Mouse (Mus musculus): ENCODE measurements around the gene 1700024P04Rik. TPM values are rescaled to one million over a fixed set of nuclear protein-coding genes. Genes with fewer than 3 reads are reported as not detected.

The 1700024P04Rik gene
- not detected in 2 replicates for polyA plus RNA-seq (2015; fragmentation: Nextera tagmentation; extraction: Ambion mirVana)

GRCm38 (mm10) chr13:98984465-98984864, at the start of gene 1700024P04Rik:
Gene 1700024P04Rik, minus strand, starts transcription at chr13:98984565.
- no peak within 1 kb of the TSS for H3K27ac ChIP-seq
- no peak within 1 kb of the TSS for H3K4me3 ChIP-seq (replicated peaks)
- H3K4me2 ChIP-seq (replicated peaks), result no peak within 1 kb of the TSS
- no peaks in the 10 kb centered on the region for H3K4me1 ChIP-seq (replicated peaks)
- H3K9ac ChIP-seq (replicated peaks), result no peak within 1 kb of the TSS
- H3K36me3 ChIP-seq, result no peaks in the 10 kb centered on the region
- no peaks in the 10 kb centered on the region for H3K9me3 ChIP-seq
- no peaks in the 10 kb centered on the region for H3K27me3 ChIP-seq
- WGBS, result 80% methylated on average over 2 of the region's 2 CpGs
- no peak for ATAC-seq

GRCm38 (mm10) chr13:99031223-99032216, 47.2 kb upstream of the 1700024P04Rik start:
- WGBS, result 25% methylated on average over 11 of the region's 11 CpGs
- H3K4me1 ChIP-seq (replicated peaks), result peaks cover 35% of the 10 kb centered on the region

GRCm38 (mm10) chr13:99030579-99031200, 46.3 kb upstream of the 1700024P04Rik start:
- Histone ChIP-seq H3K4me1 (replicated peaks) (peaks cover 35% of the 10 kb centered on the region), H3K9ac (replicated peaks) (no peak overlapping the region), H3K27me3 (peaks cover 9% of the 10 kb centered on the region), H3K4me3 (replicated peaks) (no peak overlapping the region), H3K9me3 (no peaks in the 10 kb centered on the region), H3K36me3 (no peaks in the 10 kb centered on the region), H3K4me2 (replicated peaks) (peak overlapping the region; percentile 21), H3K27ac (peak overlapping the region; percentile 76)
- ATAC-seq, result no peak
- 23% methylated on average over 15 of the region's 15 CpGs for WGBS

More at GRCm38 (mm10) chr13:99031223-99032216, 47.2 kb upstream of the 1700024P04Rik start:
- ATAC-seq, result peak; percentile 73
- peaks cover 9% of the 10 kb centered on the region for H3K27me3 ChIP-seq
- no peaks in the 10 kb centered on the region for H3K36me3 ChIP-seq
- H3K4me3 ChIP-seq (replicated peaks), result no peak overlapping the region
- H3K27ac ChIP-seq, result peak overlapping the region; percentile 76
- H3K4me2 ChIP-seq (replicated peaks), result peak overlapping the region; percentile 21
- H3K9ac ChIP-seq (replicated peaks), result no peak overlapping the region
- H3K9me3 ChIP-seq, result no peaks in the 10 kb centered on the region

GRCm38 (mm10) chr13:99025268-99025667, 40.9 kb upstream of the 1700024P04Rik start:
- no peak for ATAC-seq
- 77% methylated on average over 5 of the region's 5 CpGs for WGBS

GRCm38 (mm10) chr13:99022036-99022435, 37.7 kb upstream of the 1700024P04Rik start:
- H3K36me3 ChIP-seq, result no peaks in the 10 kb centered on the region
- H3K27me3 ChIP-seq, result 0 out of 2 replicates have a peak, but pooled peaks cover 2% of the 10 kb centered on the region
- H3K27ac ChIP-seq, result peak overlapping the region; percentile 60; the same call in 1 of the 2 replicates
- H3K4me2 ChIP-seq (replicated peaks), result no peak overlapping the region
- no peaks in the 10 kb centered on the region for H3K9me3 ChIP-seq
- H3K4me3 ChIP-seq (replicated peaks), result no peak overlapping the region
- WGBS, result 72% methylated on average over 7 of the region's 7 CpGs
- no peak overlapping the region for H3K9ac ChIP-seq (replicated peaks)
- ATAC-seq, result no peak
- H3K4me1 ChIP-seq (replicated peaks), result peaks cover 15% of the 10 kb centered on the region

More at GRCm38 (mm10) chr13:99025268-99025667, 40.9 kb upstream of the 1700024P04Rik start:
- Histone ChIP-seq H3K9ac (replicated peaks) (no peak overlapping the region), H3K27ac (no peak overlapping the region), H3K4me2 (replicated peaks) (no peak overlapping the region), H3K4me1 (replicated peaks) (peaks cover 27% of the 10 kb centered on the region), H3K4me3 (replicated peaks) (no peak overlapping the region), H3K36me3 (no peaks in the 10 kb centered on the region), H3K27me3 (peaks cover 6% of the 10 kb centered on the region; the same call in 1 of the 2 replicates), H3K9me3 (no peaks in the 10 kb centered on the region)

- Histone ChIP-seq H3K27ac (no peak overlapping the region), H3K36me3 (no peaks in the 10 kb centered on the region), H3K27me3 (0 out of 2 replicates have a peak, but pooled peaks cover 2% of the 10 kb centered on the region), H3K9ac (replicated peaks) (no peak overlapping the region), H3K4me1 (replicated peaks) (peaks cover 15% of the 10 kb centered on the region), H3K4me2 (replicated peaks) (no peak overlapping the region), H3K4me3 (replicated peaks) (no peak overlapping the region), H3K9me3 (no peaks in the 10 kb centered on the region)
- ATAC-seq, result no peak
- WGBS, result 73% methylated on average over 6 of the region's 6 CpGs
Observed at GRCm38 (mm10) chr13:99021181-99021580, 36.8 kb upstream of the 1700024P04Rik start.

- Histone ChIP-seq H3K27me3 (0 out of 2 replicates have a peak, but pooled peaks cover 2% of the 10 kb centered on the region), H3K9ac (replicated peaks) (no peak overlapping the region), H3K9me3 (no peaks in the 10 kb centered on the region), H3K4me2 (replicated peaks) (no peak overlapping the region), H3K4me1 (replicated peaks) (peaks cover 15% of the 10 kb centered on the region), H3K36me3 (no peaks in the 10 kb centered on the region), H3K4me3 (replicated peaks) (no peak overlapping the region), H3K27ac (no peak overlapping the region)
- 92% methylated on average over 11 of the region's 11 CpGs for WGBS
- ATAC-seq, result no peak
Observed at GRCm38 (mm10) chr13:99019831-99020669, 35.7 kb upstream of the 1700024P04Rik start.

- Histone ChIP-seq H3K36me3 (no peaks in the 10 kb centered on the region), H3K9me3 (no peaks in the 10 kb centered on the region), H3K27ac (no peak overlapping the region), H3K4me2 (replicated peaks) (no peak overlapping the region), H3K9ac (replicated peaks) (0 out of 2 replicates have a peak overlapping the region, but pooled peaks have one; percentile 6), H3K27me3 (0 out of 2 replicates have a peak, but pooled peaks cover 2% of the 10 kb centered on the region), H3K4me3 (replicated peaks) (no peak overlapping the region), H3K4me1 (replicated peaks) (peaks cover 15% of the 10 kb centered on the region)
- WGBS, result 58% methylated on average over 15 of the region's 15 CpGs
- ATAC-seq, result 0 out of 2 replicates have a peak, but pooled peaks have one; percentile 40
Observed at GRCm38 (mm10) chr13:99018526-99019201, 34.3 kb upstream of the 1700024P04Rik start.

GRCm38 (mm10) chr13:99016696-99017095, 32.3 kb upstream of the 1700024P04Rik start:
- no peak overlapping the region for H3K4me3 ChIP-seq (replicated peaks)
- no peak overlapping the region for H3K27ac ChIP-seq
- peaks cover 9% of the 10 kb centered on the region for H3K4me1 ChIP-seq (replicated peaks)
- H3K9me3 ChIP-seq, result no peaks in the 10 kb centered on the region
- H3K36me3 ChIP-seq, result no peaks in the 10 kb centered on the region
- 0 out of 2 replicates have a peak, but pooled peaks cover 2% of the 10 kb centered on the region for H3K27me3 ChIP-seq
- H3K9ac ChIP-seq (replicated peaks), result no peak overlapping the region
- no peak for ATAC-seq
- H3K4me2 ChIP-seq (replicated peaks), result no peak overlapping the region
- 59% methylated on average over 4 of the region's 4 CpGs for WGBS

GRCm38 (mm10) chr13:99012891-99013290, 28.5 kb upstream of the 1700024P04Rik start:
- Histone ChIP-seq H3K9ac (replicated peaks) (no peak overlapping the region), H3K27me3 (no peaks in the 10 kb centered on the region), H3K4me1 (replicated peaks) (peaks cover 7% of the 10 kb centered on the region; the same call in 1 of the 2 replicates), H3K4me3 (replicated peaks) (no peak overlapping the region), H3K27ac (no peak overlapping the region), H3K4me2 (replicated peaks) (no peak overlapping the region), H3K36me3 (no peaks in the 10 kb centered on the region), H3K9me3 (no peaks in the 10 kb centered on the region)
- 80% methylated on average over 5 of the region's 5 CpGs for WGBS
- no peak for ATAC-seq

GRCm38 (mm10) chr13:99008013-99008412, 23.6 kb upstream of the 1700024P04Rik start:
- Histone ChIP-seq H3K9ac (replicated peaks) (no peak overlapping the region), H3K4me2 (replicated peaks) (no peak overlapping the region), H3K36me3 (no peaks in the 10 kb centered on the region), H3K27me3 (no peaks in the 10 kb centered on the region), H3K9me3 (0 out of 2 replicates have a peak, but pooled peaks cover 6% of the 10 kb centered on the region), H3K4me3 (replicated peaks) (no peak overlapping the region), H3K27ac (no peak overlapping the region), H3K4me1 (replicated peaks) (peaks cover 7% of the 10 kb centered on the region; the same call in 1 of the 2 replicates)
- no peak for ATAC-seq
- WGBS, result 92% methylated on average over 5 of the region's 5 CpGs
